Mouse (Mus musculus) neural tube, postnatal 0 days (tissue): ENCODE measurements around the gene Tmem208. TPM values are rescaled to one million over a fixed set of nuclear protein-coding genes. Genes with fewer than 3 reads are reported as not detected.

Experiments used
- microRNA counts: library from miRNA; unstranded; fragments of <30 nt; microRNA quantifications from one replicate; lab custom pipeline; 2015
- microRNA-seq: library from miRNA; unstranded; fragments of <30 nt; microRNA quantifications from one replicate; pipeline ENCODE4, GENCODE M21; 2016
- polyA plus RNA-seq: library from polyadenylated mRNA; unstranded; fragments of >200 nt; fragmentation: Nextera tagmentation; extraction: Ambion mirVana; gene quantifications from 2 replicates; pipeline ENCODE4 v1.2.1, GENCODE M21; 2015

The Tmem208 gene
- polyA plus RNA-seq = 162 and 168 TPM in 2 replicates

DNA sequence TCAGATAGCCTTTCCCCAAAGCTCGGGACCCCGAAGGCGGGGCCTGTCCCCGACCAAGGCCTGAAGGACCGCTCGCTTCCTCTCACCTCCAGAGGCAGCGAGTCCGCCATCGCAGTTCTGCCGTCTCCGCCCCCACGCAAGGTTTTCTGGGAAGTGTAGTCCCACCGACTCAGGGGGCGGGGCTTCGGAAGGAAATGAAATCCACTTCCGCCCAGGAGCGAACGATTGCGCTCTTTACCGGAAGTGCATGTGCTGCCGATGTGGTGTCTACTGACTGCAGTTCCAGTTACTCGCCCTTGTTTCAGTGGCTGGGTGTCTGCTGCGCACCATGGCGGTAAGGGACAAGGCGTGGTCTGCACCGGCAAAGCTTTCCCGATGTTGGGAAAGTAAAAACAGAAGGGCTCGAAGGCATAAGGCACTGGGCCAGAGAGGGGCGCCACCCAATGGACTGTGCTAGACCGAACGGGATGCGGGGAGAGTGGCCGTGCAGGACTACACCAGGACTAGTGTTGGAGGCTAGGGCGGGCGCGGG lies at the start of gene Tmem208, which contains the start of gene Lrrc29:
Gene Tmem208 (plus strand): TSS at position 214 of the 532 bp plus-strand sequence.
Gene Lrrc29 (minus strand): TSS at position 138 of the 532 bp plus-strand sequence.

DNA sequence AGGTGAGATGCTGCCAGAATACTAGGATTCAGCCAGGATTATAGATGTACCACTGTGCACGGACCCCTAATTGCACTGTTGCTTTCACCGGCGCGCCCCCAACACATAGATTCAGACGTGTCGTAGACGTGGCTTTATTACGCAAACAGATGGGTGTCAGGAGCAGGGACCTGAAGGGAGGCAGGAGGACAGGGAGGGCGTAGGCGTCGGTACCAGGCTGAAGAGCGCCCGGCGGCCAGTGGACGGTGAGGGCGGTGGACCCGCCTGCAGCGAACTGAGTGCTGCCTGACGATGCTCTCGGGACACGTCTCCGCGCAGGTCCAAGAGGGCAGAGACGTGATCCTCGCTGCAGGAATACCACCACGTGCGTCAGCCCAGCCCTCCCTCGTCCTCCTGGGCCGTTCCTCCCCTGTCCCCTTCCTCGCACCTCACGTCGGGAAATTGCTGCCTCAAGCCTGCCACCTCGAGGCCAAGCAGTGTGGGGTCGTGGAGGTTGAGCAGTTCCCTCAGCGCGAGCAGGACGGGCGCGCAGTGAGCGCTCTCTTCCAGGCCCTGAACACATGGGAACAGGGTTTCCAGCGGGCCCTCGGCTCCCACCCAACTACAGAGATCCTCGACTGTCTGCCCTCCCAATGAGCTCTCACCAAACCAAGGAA lies 36.2 kb upstream of the Tmem208 start, which contains the start of gene 4931428F04Rik:
Gene 4931428F04Rik (minus strand): TSS at position 60 of the 656 bp plus-strand sequence.

DNA sequence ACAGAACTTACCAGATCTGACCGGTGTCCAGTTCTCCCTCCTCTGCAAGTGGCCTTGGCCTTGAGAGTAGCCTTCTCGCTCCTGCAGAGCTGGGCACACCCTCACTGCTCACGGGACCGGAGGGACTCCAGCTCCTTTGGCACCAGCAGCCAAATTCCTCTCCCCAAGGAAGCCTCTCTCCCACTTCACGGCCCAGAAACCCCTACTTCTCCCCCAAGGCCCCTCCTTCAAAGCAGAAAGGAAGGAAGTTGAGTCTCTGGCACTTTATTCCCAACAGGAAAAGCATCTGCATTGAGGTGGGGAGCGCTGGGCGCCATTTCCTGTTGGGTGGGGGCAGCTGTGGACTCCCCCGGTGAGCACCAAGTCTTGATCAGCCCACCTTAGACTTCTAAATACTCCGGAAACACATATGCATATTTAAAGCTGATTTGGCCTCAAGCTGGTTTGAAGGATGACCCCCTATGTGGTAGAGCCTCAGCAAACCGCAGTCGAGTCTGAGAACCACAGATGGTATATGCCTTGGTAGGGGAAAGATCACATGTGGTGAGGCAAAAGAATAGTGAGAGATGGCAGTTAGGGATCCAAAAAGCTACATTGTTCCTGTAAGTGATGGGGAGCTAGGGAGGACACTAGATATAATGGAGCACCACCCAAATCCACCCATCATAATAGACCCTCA lies 30.1 kb upstream of the Tmem208 start, which contains the start of gene Exoc3l:
Gene Exoc3l (minus strand): TSS at position 207 of the 679 bp plus-strand sequence.

DNA sequence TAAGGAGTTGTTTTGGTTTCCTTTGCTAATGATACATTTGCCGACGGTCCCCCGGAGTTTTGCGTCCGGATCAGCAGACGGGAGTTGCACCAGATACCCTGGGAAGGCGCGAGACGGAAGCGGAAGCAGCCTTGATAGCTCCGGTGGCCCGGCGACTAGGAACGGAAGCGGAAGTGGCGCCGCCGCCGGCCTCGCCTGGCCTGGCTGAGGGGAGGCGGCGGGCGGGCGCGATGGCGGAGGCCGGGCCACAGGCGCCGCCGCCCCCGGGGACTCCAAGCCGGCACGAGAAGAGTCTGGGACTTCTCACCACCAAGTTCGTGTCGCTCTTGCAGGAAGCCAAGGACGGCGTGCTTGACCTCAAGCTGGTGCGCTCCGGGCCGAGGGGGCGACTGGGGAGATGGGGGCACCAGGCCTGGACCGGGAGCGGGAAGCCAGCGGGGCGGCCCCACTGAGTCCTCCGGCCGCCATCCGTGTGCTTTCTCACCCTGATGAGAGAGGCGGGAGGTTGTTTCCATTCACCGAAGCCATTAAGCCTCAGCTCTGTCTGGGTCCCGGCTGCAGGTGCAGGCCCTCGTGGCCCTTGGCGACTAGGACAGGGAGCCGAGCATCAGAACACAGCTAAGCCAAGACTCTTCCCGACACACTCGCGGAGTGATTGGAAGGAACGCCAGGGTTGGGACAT lies 28.5 kb upstream of the Tmem208 start, which contains the start of gene E2f4:
Gene E2f4 (plus strand): TSS at position 153 of the 682 bp plus-strand sequence.

GRCm38 (mm10) chr8:105305211-105306145 lies 20.7 kb upstream of the Tmem208 start, which contains the start of gene Elmo3:
Gene Elmo3 (plus strand): TSS chr8:105305601.

DNA sequence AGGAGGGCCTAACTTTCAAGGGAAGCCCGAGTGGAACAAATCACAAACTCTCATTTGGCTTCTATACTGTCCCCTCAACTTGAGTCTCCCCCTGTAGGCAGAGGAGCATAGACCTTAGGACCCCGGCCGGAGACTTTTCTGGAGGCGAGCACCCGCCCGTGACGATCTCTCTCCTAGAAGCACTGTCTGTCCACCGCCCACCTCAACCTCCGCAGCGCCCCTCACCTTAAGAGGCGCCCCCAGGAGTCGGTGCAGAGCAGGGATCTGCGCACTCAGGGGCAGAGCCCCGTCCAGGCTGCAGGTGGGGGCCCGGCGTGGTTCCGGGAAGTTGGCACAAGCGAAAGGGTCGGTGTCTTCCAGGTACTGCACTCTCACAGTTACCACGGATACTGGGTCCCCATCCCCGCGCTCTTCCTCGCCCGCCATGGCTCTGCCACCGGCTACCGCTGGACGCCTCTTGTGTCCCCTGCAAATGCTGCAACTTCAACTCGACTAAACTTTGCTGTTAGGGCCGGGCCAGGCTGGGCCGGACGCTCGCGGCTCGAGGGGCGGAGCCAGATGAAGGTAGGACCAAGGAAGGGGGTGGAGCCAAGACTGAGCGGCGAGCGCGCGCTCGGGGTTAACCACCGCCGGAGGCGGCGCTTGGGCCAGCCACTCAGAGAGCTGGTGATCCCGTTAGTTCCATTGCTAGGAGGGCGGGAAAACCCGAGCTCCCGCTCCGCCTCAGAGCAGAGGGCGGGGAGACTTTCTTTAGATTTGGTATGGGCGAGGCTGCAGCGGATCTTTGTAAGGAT lies 21.5 kb downstream of the Tmem208 start, which contains the start of gene Fhod1:
Gene Fhod1 (minus strand): TSS at position 526 of the 794 bp plus-strand sequence.

GRCm38 (mm10) chr8:105348450-105349095 lies 22.4 kb downstream of the Tmem208 start, which contains the start of gene Slc9a5:
Gene Slc9a5 (plus strand): TSS chr8:105348843.

GRCm38 (mm10) chr8:105373032-105373431 lies 46.9 kb downstream of the Tmem208 start, which contains the start of gene Plekhg4:
Gene Plekhg4 (plus strand): TSS chr8:105373274.

MicroRNAs within 50 kb of the gene (microRNA counts, 519-probe panel; counts per million panel counts)
- 3,728 counts per million, percentile 29 among the panel's probes with 10 or more counts for microRNA mmu-miR-328 (lab: Ali Mortazavi, UCI)

Small RNA genes within 50 kb of the gene (microRNA-seq; reads per million reads assigned to microRNA genes)
- gene Gm27320 = not detected
- gene Mir328 = 409 reads per million, percentile 65 among the genes with 10 or more reads in this experiment

Other genes starting within 250 kb of the Tmem208 start
- not detected in 2 replicates for gene Ces3b, start 242.6 kb upstream of the Tmem208 start, polyA plus RNA-seq
- gene Ces4a, start 194.6 kb upstream of the Tmem208 start, polyA plus RNA-seq = 0.14 and 0.15 TPM in 2 replicates
- gene Cbfb, start 155.7 kb upstream of the Tmem208 start, polyA plus RNA-seq = 30.7 and 34.8 TPM in 2 replicates
- gene D230025D16Rik, start 101.2 kb upstream of the Tmem208 start, polyA plus RNA-seq = 19.1 and 19.5 TPM in 2 replicates
- gene B3gnt9, start 71.2 kb upstream of the Tmem208 start, polyA plus RNA-seq = 13.8 and 15.8 TPM in 2 replicates
- gene Tradd, start 61.7 kb upstream of the Tmem208 start, polyA plus RNA-seq = 13.8 and 16.2 TPM in 2 replicates
- 1.9 and 2.9 TPM in 2 replicates for gene Fbxl8, start 61.7 kb upstream of the Tmem208 start, polyA plus RNA-seq
- 1.2 and 1.9 TPM in 2 replicates for gene Hsf4, start 56.6 kb upstream of the Tmem208 start, polyA plus RNA-seq
- 9.1 and 9.4 TPM in 2 replicates for gene Nol3, start 50.2 kb upstream of the Tmem208 start, polyA plus RNA-seq
- 53.4 and 66.4 TPM in 2 replicates for gene 4931428F04Rik, start 36.5 kb upstream of the Tmem208 start, polyA plus RNA-seq
- gene Exoc3l, start 30.3 kb upstream of the Tmem208 start, polyA plus RNA-seq = 6.0 and 8.7 TPM in 2 replicates
- 29.8 and 32.5 TPM in 2 replicates for gene E2f4, start 28.7 kb upstream of the Tmem208 start, polyA plus RNA-seq
- 0.76 and 1.2 TPM in 2 replicates for gene Elmo3, start 20.8 kb upstream of the Tmem208 start, polyA plus RNA-seq
- gene Lrrc29, start 76 bp upstream of the Tmem208 start, polyA plus RNA-seq = 1.1 and 1.2 TPM in 2 replicates
- gene Fhod1, start 21.6 kb downstream of the Tmem208 start, polyA plus RNA-seq = 0.65 and 1.3 TPM in 2 replicates
- 10.0 and 13.8 TPM in 2 replicates for gene Slc9a5, start 22.5 kb downstream of the Tmem208 start, polyA plus RNA-seq
- gene Plekhg4, start 46.9 kb downstream of the Tmem208 start, polyA plus RNA-seq = 1.3 and 2.0 TPM in 2 replicates
- not detected in 2 replicates for gene Kctd19, start 87.1 kb downstream of the Tmem208 start, polyA plus RNA-seq
- 0.53 and 0.54 TPM in 2 replicates for gene Lrrc36, start 87.2 kb downstream of the Tmem208 start, polyA plus RNA-seq
- gene Tppp3, start 145.2 kb downstream of the Tmem208 start, polyA plus RNA-seq = 263 and 304 TPM in 2 replicates
- 33.4 and 36.8 TPM in 2 replicates for gene Zdhhc1, start 170.5 kb downstream of the Tmem208 start, polyA plus RNA-seq
- 0.45 and 0.53 TPM in 2 replicates for gene Hsd11b2, start 192.4 kb downstream of the Tmem208 start, polyA plus RNA-seq
- gene Atp6v0d1, start 239.7 kb downstream of the Tmem208 start, polyA plus RNA-seq = 272 and 303 TPM in 2 replicates